ENCODE assay signal across 8 mouse cellular contexts in genomic region chr8:124521946-124522345, GRCm38 (mm10). TPM values are rescaled to one million over a fixed set of nuclear protein-coding genes. Genes with fewer than 3 reads are reported as not detected.
DNase-seq lines count a peak whose midpoint lies in the region; ATAC-seq lines count a peak whose summit lies in the region.

No protein-coding gene starts in this region.

- peak overlapping the region; percentile 76 for H3K4me2 ChIP-seq in heart, embryonic 16.5 days (ENCODE audit: low read depth, low read length)
- H3K4me2 ChIP-seq in forebrain, embryonic 16.5 days (ENCODE audit: low read length), result peak overlapping the region; percentile 63
- peak overlapping the region; percentile 78 for H3K4me2 ChIP-seq in neural tube, embryonic 14.5 days (ENCODE audit: low read depth, low read length)

- peaks cover 12% of the 10 kb centered on the region for H3K4me1 ChIP-seq in heart, embryonic 16.5 days (ENCODE audit: control insufficient read depth, insufficient read depth, low read length)
- H3K4me1 ChIP-seq in forebrain, embryonic 16.5 days (replicated peaks; ENCODE audit: control insufficient read depth, insufficient read depth, low read length), result peaks cover 15% of the 10 kb centered on the region
- peaks cover 13% of the 10 kb centered on the region for H3K4me1 ChIP-seq in neural tube, embryonic 14.5 days (ENCODE audit: control insufficient read depth, insufficient read depth, low read length)

- peaks cover 13% of the 10 kb centered on the region for H3K36me3 ChIP-seq in heart, embryonic 16.5 days (ENCODE audit: control insufficient read depth, insufficient read depth)
- H3K36me3 ChIP-seq in forebrain, embryonic 16.5 days (ENCODE audit: control insufficient read depth, insufficient read depth), result peaks cover 12% of the 10 kb centered on the region
- peaks cover 9% of the 10 kb centered on the region for H3K36me3 ChIP-seq in neural tube, embryonic 14.5 days (ENCODE audit: control insufficient read depth, insufficient read depth, low read length)

- 94% methylated on average over 6 of the region's 6 CpGs for WGBS in heart, embryonic 16.5 days
- WGBS in forebrain, embryonic 16.5 days, result 92% methylated on average over 6 of the region's 6 CpGs
- WGBS in neural tube, embryonic 14.5 days, result 88% methylated on average over 6 of the region's 6 CpGs

- H3K27ac ChIP-seq in heart, embryonic 16.5 days (ENCODE audit: low read length), result no peak overlapping the region
- no peak overlapping the region for H3K27ac ChIP-seq in forebrain, embryonic 16.5 days (ENCODE audit: low read length)
- H3K27ac ChIP-seq in neural tube, embryonic 14.5 days (ENCODE audit: low read depth, low read length), result no peak overlapping the region

- no peaks in the 10 kb centered on the region for H3K9me3 ChIP-seq in heart, embryonic 16.5 days (replicated peaks; ENCODE audit: control insufficient read depth, low read length)
- no peaks in the 10 kb centered on the region for H3K9me3 ChIP-seq in forebrain, embryonic 16.5 days (ENCODE audit: control insufficient read depth, low read length)
- no peaks in the 10 kb centered on the region for H3K9me3 ChIP-seq in neural tube, embryonic 14.5 days (ENCODE audit: control insufficient read depth, low read length)

- DNase-seq in heart, postnatal 4 days, result no peak
- DNase-seq in kidney, postnatal 25 days, result peak; percentile 63 to 77
- DNase-seq in embryo, embryonic 10 days (ENCODE audit: low spot score), result no peak
- no peak for DNase-seq in layer of hippocampus, adult 8-10 months (ENCODE audit: low spot score in 2 of 2)
- no peak for DNase-seq in cerebellum, postnatal 14 days

- H3K27me3 ChIP-seq in heart, embryonic 16.5 days (ENCODE audit: control insufficient read depth, insufficient read depth, low read length), result 0 out of 2 replicates have a peak, but pooled peaks cover 2% of the 10 kb centered on the region
- H3K27me3 ChIP-seq in forebrain, embryonic 16.5 days (replicated peaks; ENCODE audit: control insufficient read depth, insufficient read depth, low read length), result 0 out of 2 replicates have a peak, but pooled peaks cover 4% of the 10 kb centered on the region
- H3K27me3 ChIP-seq in neural tube, embryonic 14.5 days (ENCODE audit: control insufficient read depth, insufficient read depth, low read length), result no peaks in the 10 kb centered on the region

- H3K9ac ChIP-seq in heart, embryonic 16.5 days (ENCODE audit: low read length), result no peak overlapping the region
- H3K9ac ChIP-seq in forebrain, embryonic 16.5 days (replicated peaks; ENCODE audit: low read depth, low read length), result no peak overlapping the region
- H3K9ac ChIP-seq in neural tube, embryonic 14.5 days (replicated peaks; ENCODE audit: low read depth, low read length), result peak overlapping the region; percentile 72; the same call in 1 of the 2 replicates

- no peak for ATAC-seq in heart, embryonic 16.5 days (replicated peaks; ENCODE audit: extremely low read depth, insufficient read depth, low FRiP score)
- ATAC-seq in forebrain, embryonic 16.5 days, result no peak
- no peak for ATAC-seq in neural tube, embryonic 14.5 days (ENCODE audit: low read depth)

- H3K4me3 ChIP-seq in heart, embryonic 16.5 days (ENCODE audit: low read length), result peak overlapping the region; percentile 85
- no peak overlapping the region for H3K4me3 ChIP-seq in forebrain, embryonic 16.5 days (replicated peaks; ENCODE audit: low read length)
- 0 out of 2 replicates have a peak overlapping the region, but pooled peaks have one; percentile 88 for H3K4me3 ChIP-seq in neural tube, embryonic 14.5 days (ENCODE audit: low read depth, low read length)

RNA-seq across cellular contexts. Expression of gene Cog2, which starts 1.4 kb away (rescaled TPM):
- polyA plus RNA-seq in heart, embryonic 16.5 days (2015; fragmentation: Nextera tagmentation; extraction: Ambion mirVana), result 23.2 and 23.8 TPM in 2 replicates
- 10 to 100 TPM; 23.1 to 28.0 TPM for total RNA-seq in heart, postnatal 4 days (2021)
- 41.4 and 42.1 TPM in 2 replicates for polyA plus RNA-seq in forebrain, embryonic 16.5 days (2015; fragmentation: Nextera tagmentation; extraction: Ambion mirVana)
- 32.3 and 37.7 TPM in 2 replicates for polyA plus RNA-seq in neural tube, embryonic 14.5 days (2014; fragmentation: Nextera tagmentation; extraction: Ambion mirVana)
- total RNA-seq in layer of hippocampus, adult 8-10 months (2022), result 10 to 100 TPM; 42.8 to 48.9 (median 47.1) TPM

RNA-seq across cellular contexts. Expression of gene Agt, which starts 47.6 kb away (rescaled TPM):
- 2.1 and 2.6 TPM in 2 replicates for polyA plus RNA-seq in heart, embryonic 16.5 days (2015; fragmentation: Nextera tagmentation; extraction: Ambion mirVana)
- total RNA-seq in heart, postnatal 4 days (2021), result 1 to 10 TPM; 7.4 to 7.6 TPM
- 0.18 and 0.37 TPM in 2 replicates for polyA plus RNA-seq in forebrain, embryonic 16.5 days (2015; fragmentation: Nextera tagmentation; extraction: Ambion mirVana)
- 0.63 and 1.5 TPM in 2 replicates for polyA plus RNA-seq in neural tube, embryonic 14.5 days (2014; fragmentation: Nextera tagmentation; extraction: Ambion mirVana)
- 10 to 100 TPM; 22.3 to 34.0 (median 30.1) TPM for total RNA-seq in layer of hippocampus, adult 8-10 months (2022)

RNA-seq across cellular contexts. Expression of gene Capn9, which starts 54.0 kb away (rescaled TPM):
- 0.16 and 0.39 TPM in 2 replicates for polyA plus RNA-seq in heart, embryonic 16.5 days (2015; fragmentation: Nextera tagmentation; extraction: Ambion mirVana)
- under 1 TPM in 1 of 2 experiments, not detected in 1; 0.11 TPM for total RNA-seq in heart, postnatal 4 days (2021)
- polyA plus RNA-seq in forebrain, embryonic 16.5 days (2015; fragmentation: Nextera tagmentation; extraction: Ambion mirVana), result 0.14 and 0.20 TPM in 2 replicates
- 0.26 and 0.36 TPM in 2 replicates for polyA plus RNA-seq in neural tube, embryonic 14.5 days (2014; fragmentation: Nextera tagmentation; extraction: Ambion mirVana)
- total RNA-seq in layer of hippocampus, adult 8-10 months (2022), result under 1 TPM in 2 of 4 experiments, not detected in 2; 0.12 to 0.14 TPM

Comparison
In these comparisons a context has a peak if more than half of its experiments do, and no peak if none do; other contexts are left out.
1. DNase-seq: peak in kidney, postnatal 25 days (2 of 2); none in heart, postnatal 4 days (single experiment), embryo, embryonic 10 days (single experiment), layer of hippocampus, adult 8-10 months (0 of 2) and cerebellum, postnatal 14 days (0 of 2).
2. Peak in every context shown above with its lines, with median percentiles within 50 percentile points of each other: H3K4me2 ChIP-seq.